Mouse (Mus musculus): ENCODE data around the gene Upp1. TPM values are rescaled to one million over a fixed set of nuclear protein-coding genes. Genes with fewer than 3 reads are reported as not detected.

Upp1 gene
- polyA plus RNA-seq, 1 experiment, result 416 TPM

- Histone ChIP-seq H3K27me3 (ENCODE audit: control insufficient read depth, insufficient read depth, low read length) (peaks cover 6% of the 10 kb centered on the region), H3K27ac (ENCODE audit: insufficient read depth, low read depth, low read length) (peak overlapping the region; percentile 96), H3K4me1 (ENCODE audit: control insufficient read depth, insufficient read depth, insufficient read length, low read length) (peaks cover 7% of the 10 kb centered on the region; the same call in 1 of the 2 replicates), H3K36me3 (ENCODE audit: control insufficient read depth, insufficient read depth, low read length) (peaks cover 13% of the 10 kb centered on the region), H3K4me3 (ENCODE audit: low read depth, low read length) (peak overlapping the region; percentile 79)
- under 1% methylated on average over 40 of the region's 40 CpGs for WGBS
- TF ChIP-seq CTCF (IDR thresholded peaks at IDR 0.05; ENCODE audit: extremely low read depth, insufficient read length, insufficient replicate concordance, low read depth, low read length), result no peak
- peak; percentile 81; the same call in 1 of the 2 replicates for TF ChIP-seq POLR2A (IDR thresholded peaks at IDR 0.05; ENCODE audit: low read depth, low read length)
Measured at GRCm38 (mm10) chr11:9118421-9119121, 668 bp downstream of the Upp1 start.

- TF ChIP-seq POLR2A (IDR thresholded peaks at IDR 0.05; ENCODE audit: low read depth, low read length) (no peak), CTCF (IDR thresholded peaks at IDR 0.05; ENCODE audit: extremely low read depth, insufficient read length, insufficient replicate concordance, low read depth, low read length) (no peak)
- peaks cover 6% of the 10 kb centered on the region for H3K27me3 ChIP-seq (ENCODE audit: control insufficient read depth, insufficient read depth, low read length)
- H3K36me3 ChIP-seq (ENCODE audit: control insufficient read depth, insufficient read depth, low read length), result peaks cover 15% of the 10 kb centered on the region
- peaks cover 7% of the 10 kb centered on the region; the same call in 1 of the 2 replicates for H3K4me1 ChIP-seq (ENCODE audit: control insufficient read depth, insufficient read depth, insufficient read length, low read length)
- H3K4me3 ChIP-seq (ENCODE audit: low read depth, low read length), result peak overlapping the region; percentile 79
- WGBS, result 20% methylated on average over 22 of the region's 22 CpGs
- peak overlapping the region; percentile 96 for H3K27ac ChIP-seq (ENCODE audit: insufficient read depth, low read depth, low read length)
Measured at GRCm38 (mm10) chr11:9119231-9120020, 1.5 kb downstream of the Upp1 start.

GRCm38 (mm10) chr11:9122315-9122714, 4.4 kb downstream of the Upp1 start:
- Histone ChIP-seq H3K27ac (ENCODE audit: insufficient read depth, low read depth, low read length) (no peak overlapping the region), H3K27me3 (ENCODE audit: control insufficient read depth, insufficient read depth, low read length) (no peaks in the 10 kb centered on the region), H3K4me1 (ENCODE audit: control insufficient read depth, insufficient read depth, insufficient read length, low read length) (peaks cover 2% of the 10 kb centered on the region; the same call in 1 of the 2 replicates), H3K36me3 (ENCODE audit: control insufficient read depth, insufficient read depth, low read length) (peaks cover 31% of the 10 kb centered on the region), H3K4me3 (ENCODE audit: low read depth, low read length) (no peak overlapping the region)
- TF ChIP-seq POLR2A (IDR thresholded peaks at IDR 0.05; ENCODE audit: low read depth, low read length) (no peak), CTCF (IDR thresholded peaks at IDR 0.05; ENCODE audit: extremely low read depth, insufficient read length, insufficient replicate concordance, low read depth, low read length) (no peak)
- WGBS, result 83% methylated on average over 4 of the region's 4 CpGs

GRCm38 (mm10) chr11:9126373-9127107, 8.6 kb downstream of the Upp1 start:
- no peak overlapping the region for H3K27ac ChIP-seq (ENCODE audit: insufficient read depth, low read depth, low read length)
- no peaks in the 10 kb centered on the region for H3K27me3 ChIP-seq (ENCODE audit: control insufficient read depth, insufficient read depth, low read length)
- 59% methylated on average over 5 of the region's 5 CpGs for WGBS
- no peaks in the 10 kb centered on the region for H3K4me1 ChIP-seq (ENCODE audit: control insufficient read depth, insufficient read depth, insufficient read length, low read length)
- TF ChIP-seq POLR2A (IDR thresholded peaks at IDR 0.05; ENCODE audit: low read depth, low read length) (no peak), CTCF (IDR thresholded peaks at IDR 0.05; ENCODE audit: extremely low read depth, insufficient read length, insufficient replicate concordance, low read depth, low read length) (peak; percentile 23; the same call in 1 of the 2 replicates)
- no peak overlapping the region for H3K4me3 ChIP-seq (ENCODE audit: low read depth, low read length)
- peaks cover 47% of the 10 kb centered on the region for H3K36me3 ChIP-seq (ENCODE audit: control insufficient read depth, insufficient read depth, low read length)

- TF ChIP-seq POLR2A (IDR thresholded peaks at IDR 0.05; ENCODE audit: low read depth, low read length) (no peak), CTCF (IDR thresholded peaks at IDR 0.05; ENCODE audit: extremely low read depth, insufficient read length, insufficient replicate concordance, low read depth, low read length) (no peak)
- Histone ChIP-seq H3K27ac (ENCODE audit: insufficient read depth, low read depth, low read length) (no peak overlapping the region), H3K27me3 (ENCODE audit: control insufficient read depth, insufficient read depth, low read length) (no peaks in the 10 kb centered on the region), H3K4me3 (ENCODE audit: low read depth, low read length) (no peak overlapping the region), H3K4me1 (ENCODE audit: control insufficient read depth, insufficient read depth, insufficient read length, low read length) (no peaks in the 10 kb centered on the region), H3K36me3 (ENCODE audit: control insufficient read depth, insufficient read depth, low read length) (peaks cover 52% of the 10 kb centered on the region)
- 55% methylated on average over 2 of the region's 2 CpGs for WGBS
Measured at GRCm38 (mm10) chr11:9128110-9128509, 10.2 kb downstream of the Upp1 start.

- WGBS, result 92% methylated on average over 8 of the region's 8 CpGs
- no peak overlapping the region for H3K27ac ChIP-seq (ENCODE audit: insufficient read depth, low read depth, low read length)
- TF ChIP-seq CTCF (IDR thresholded peaks at IDR 0.05; ENCODE audit: extremely low read depth, insufficient read length, insufficient replicate concordance, low read depth, low read length) (no peak), POLR2A (IDR thresholded peaks at IDR 0.05; ENCODE audit: low read depth, low read length) (no peak)
Measured at GRCm38 (mm10) chr11:9129528-9129927, 11.6 kb downstream of the Upp1 start.

More at GRCm38 (mm10) chr11:9129528-9129927, 11.6 kb downstream of the Upp1 start:
- Histone ChIP-seq H3K4me1 (ENCODE audit: control insufficient read depth, insufficient read depth, insufficient read length, low read length) (no peaks in the 10 kb centered on the region), H3K4me3 (ENCODE audit: low read depth, low read length) (no peak overlapping the region), H3K36me3 (ENCODE audit: control insufficient read depth, insufficient read depth, low read length) (peaks cover 57% of the 10 kb centered on the region), H3K27me3 (ENCODE audit: control insufficient read depth, insufficient read depth, low read length) (no peaks in the 10 kb centered on the region)

Measured in small intestine, adult 2 months (tissue).